Mouse (Mus musculus) midbrain, embryonic 10.5 days (tissue): ENCODE data around the gene Olfr1307. TPM values are rescaled to one million over a fixed set of nuclear protein-coding genes. Genes with fewer than 3 reads are reported as not detected.

Experiments
- DNase-seq: peaks from one replicate; pipeline ENCODE4 v3.0.0-alpha.2; 2017; ENCODE audit warnings: low spot score
- H3K27ac ChIP-seq: fragments of 300-500 bp; sonication (generic); replicated peaks from 2 replicates; pipeline ENCODE4 v1.5.1; 2016; ENCODE audit warnings: mild to moderate bottlenecking
- H3K27me3 ChIP-seq: fragments of 300-500 bp; sonication (generic); 2 replicates; pipeline ENCODE4 v1.6.1; 2016; ENCODE audit warnings: low read depth, mild to moderate bottlenecking; ENCODE audit not compliant: poor library complexity, severe bottlenecking
- H3K36me3 ChIP-seq: fragments of 300-500 bp; sonication (generic); 2 replicates; pipeline ENCODE4 v1.6.1; 2016; ENCODE audit warnings: mild to moderate bottlenecking, moderate library complexity
- H3K4me1 ChIP-seq: fragments of 300-500 bp; sonication (generic); 2 replicates; pipeline ENCODE4 v1.6.1; 2016
- H3K4me3 ChIP-seq: fragments of 300-500 bp; sonication (generic); 2 replicates; pipeline ENCODE4 v1.5.1; 2016; ENCODE audit warnings: mild to moderate bottlenecking, moderate library complexity
- H3K9me3 ChIP-seq: fragments of 300-500 bp; sonication (generic); replicated peaks from 2 replicates; pipeline ENCODE4 v1.6.1; 2016; ENCODE audit warnings: mild to moderate bottlenecking
- WGBS: fragments of 180-500 bp; shearing (Covaris S2); methylation state at CpG from one replicate; pipeline ENCODE4 v1.1.7; 2016; 5-methylcytosine and 5-hydroxymethylcytosine counted together
- polyA plus RNA-seq: library from polyadenylated mRNA; unstranded; fragments of >200 nt; fragmentation: Nextera tagmentation; extraction: Ambion mirVana; gene quantifications from 2 replicates; pipeline ENCODE4 v1.2.1, GENCODE M21; 2016

Gene Olfr1307
- not detected in 2 replicates for polyA plus RNA-seq

DNA sequence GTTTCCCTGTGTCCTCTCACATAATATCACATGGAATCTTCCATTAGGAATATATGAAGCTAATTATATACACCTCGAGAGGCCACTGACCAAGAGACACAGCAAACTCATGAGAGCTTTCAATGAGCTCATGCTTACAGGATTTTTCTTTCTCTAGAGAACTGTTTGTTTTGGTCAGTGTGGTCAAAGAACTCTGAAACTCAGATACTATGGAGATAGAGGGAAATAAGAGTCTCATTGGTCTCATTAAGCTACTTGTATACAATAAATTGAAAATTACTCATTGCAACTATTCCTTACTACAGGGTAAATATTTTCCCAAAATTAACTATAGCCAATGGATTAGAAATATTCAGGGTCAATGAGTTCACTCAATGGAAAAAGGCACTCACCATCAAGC lies at the start of gene Olfr1307:
Gene Olfr1307 (minus strand): TSS at position 101 of the 400 bp plus-strand sequence.
- Histone ChIP-seq H3K4me1 (no peaks in the 10 kb centered on the region), H3K36me3 (no peaks in the 10 kb centered on the region), H3K27ac (no peak within 1 kb of the TSS), H3K9me3 (no peaks in the 10 kb centered on the region), H3K27me3 (no peaks in the 10 kb centered on the region), H3K4me3 (no peak within 1 kb of the TSS)
- WGBS = 79% methylated on average over 1 of the region's 1 CpGs
- no peak for DNase-seq

DNA sequence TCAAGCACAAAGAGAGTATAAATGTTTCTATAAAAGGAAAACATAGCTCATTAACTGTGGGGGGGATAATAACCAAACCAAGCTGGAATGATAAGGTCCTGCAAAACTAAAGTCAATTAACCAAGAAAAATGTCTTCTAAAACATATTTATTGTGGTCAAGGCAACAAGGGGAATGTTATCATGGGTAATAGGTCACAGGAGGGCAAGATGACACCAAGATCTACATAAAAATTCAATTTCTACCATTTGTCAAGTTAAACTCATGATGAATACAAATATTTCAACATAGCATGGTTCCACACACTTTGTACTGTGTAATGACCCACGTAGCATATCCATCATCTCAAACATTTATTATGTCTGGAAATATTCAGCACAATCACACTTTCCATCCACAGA lies 40.9 kb upstream of the Olfr1307 start, which contains the start of gene Olfr1309:
Gene Olfr1309 (minus strand): TSS at position 101 of the 400 bp plus-strand sequence.
- Histone ChIP-seq H3K4me1 (no peaks in the 10 kb centered on the region), H3K27ac (no peak within 1 kb of the TSS), H3K4me3 (no peak within 1 kb of the TSS), H3K27me3 (no peaks in the 10 kb centered on the region), H3K9me3 (no peaks in the 10 kb centered on the region), H3K36me3 (no peaks in the 10 kb centered on the region)
- WGBS = 90% methylated on average over 1 of the region's 1 CpGs
- no peak for DNase-seq

DNA sequence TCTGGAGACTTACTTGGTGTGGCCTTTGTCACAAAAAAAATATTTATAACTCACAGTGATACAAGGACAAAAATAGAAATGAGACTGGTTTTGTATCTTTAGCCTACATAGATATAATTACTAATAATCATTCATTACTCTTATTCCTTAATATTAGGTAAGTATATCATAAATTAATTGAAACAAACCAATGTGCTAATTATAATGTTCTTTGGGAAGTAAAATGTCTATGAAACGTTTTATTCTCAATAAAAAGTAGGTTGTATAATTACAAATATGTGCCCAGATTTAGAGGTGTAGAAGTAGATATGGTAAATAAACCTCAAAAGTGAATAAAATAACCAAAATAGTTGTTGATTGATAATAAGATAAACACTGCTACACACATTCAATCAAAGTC lies 15.6 kb upstream of the Olfr1307 start, which contains the start of gene Olfr1308:
Gene Olfr1308 (minus strand): TSS at position 101 of the 400 bp plus-strand sequence.
- DNase-seq = no peak
- no peaks in the 10 kb centered on the region for H3K36me3 ChIP-seq
- 65% methylated on average over 1 of the region's 1 CpGs for WGBS
- H3K27ac ChIP-seq = no peak within 1 kb of the TSS
- H3K4me3 ChIP-seq = no peak within 1 kb of the TSS
- no peaks in the 10 kb centered on the region for H3K27me3 ChIP-seq
- no peaks in the 10 kb centered on the region for H3K9me3 ChIP-seq
- H3K4me1 ChIP-seq = no peaks in the 10 kb centered on the region

DNA sequence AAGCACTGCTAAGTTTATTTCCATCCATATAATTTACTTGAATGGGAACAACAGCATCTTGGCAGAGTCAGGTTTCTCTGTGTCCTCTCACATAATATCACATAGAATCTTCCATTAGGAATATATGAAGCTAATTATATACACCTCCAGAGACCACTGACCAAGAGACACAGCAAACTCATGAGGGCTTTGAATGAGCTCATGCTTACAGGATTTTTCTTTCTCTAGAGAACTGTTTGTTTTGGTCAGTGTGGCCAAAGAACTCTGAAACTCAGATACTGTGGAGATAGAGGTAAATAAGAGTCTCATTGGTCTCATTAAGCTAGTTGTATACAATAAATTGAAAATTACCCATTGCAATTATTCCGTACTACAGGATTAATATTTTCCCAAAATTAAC lies 33.1 kb downstream of the Olfr1307 start, which contains the start of gene Olfr1306:
Gene Olfr1306 (minus strand): TSS at position 101 of the 400 bp plus-strand sequence.
- no peak for DNase-seq
- Histone ChIP-seq H3K9me3 (peaks cover 5% of the 10 kb centered on the region; the same call in 1 of the 2 replicates), H3K27ac (no peak within 1 kb of the TSS), H3K4me3 (no peak within 1 kb of the TSS), H3K36me3 (no peaks in the 10 kb centered on the region), H3K4me1 (no peaks in the 10 kb centered on the region), H3K27me3 (no peaks in the 10 kb centered on the region)
- WGBS = 81% methylated on average over 1 of the region's 1 CpGs

Other genes with a start within 250 kb of the Olfr1307 start
- gene Olfr1301, start 198.4 kb downstream of the Olfr1307 start, polyA plus RNA-seq = not detected in 2 replicates
- gene Olfr1302, start 172.0 kb downstream of the Olfr1307 start, polyA plus RNA-seq = not detected in 2 replicates
- not detected in 2 replicates for gene Olfr1303, start 129.1 kb downstream of the Olfr1307 start, polyA plus RNA-seq
- gene Olfr1305, start 72.3 kb downstream of the Olfr1307 start, polyA plus RNA-seq = not detected in 2 replicates
- not detected in 2 replicates for gene Olfr1306, start 33.2 kb downstream of the Olfr1307 start, polyA plus RNA-seq
- not detected in 2 replicates for gene Olfr1308, start 15.5 kb upstream of the Olfr1307 start, polyA plus RNA-seq
- not detected in 2 replicates for gene Olfr1309, start 40.8 kb upstream of the Olfr1307 start, polyA plus RNA-seq
- gene Olfr1310, start 63.3 kb upstream of the Olfr1307 start, polyA plus RNA-seq = not detected in 2 replicates
- gene Olfr1311, start 75.0 kb upstream of the Olfr1307 start, polyA plus RNA-seq = not detected in 2 replicates
- gene Olfr1312, start 100.8 kb upstream of the Olfr1307 start, polyA plus RNA-seq = not detected in 2 replicates
- not detected in 2 replicates for gene Olfr1313, start 128.4 kb upstream of the Olfr1307 start, polyA plus RNA-seq
- not detected in 2 replicates for gene Olfr1314, start 147.3 kb upstream of the Olfr1307 start, polyA plus RNA-seq
- not detected in 2 replicates for gene Olfr1315-ps1, start 166.0 kb upstream of the Olfr1307 start, polyA plus RNA-seq
- not detected in 2 replicates for gene Olfr1316, start 185.5 kb upstream of the Olfr1307 start, polyA plus RNA-seq
- not detected in 2 replicates for gene Olfr1317, start 190.9 kb upstream of the Olfr1307 start, polyA plus RNA-seq
- not detected in 2 replicates for gene Olfr1318, start 204.8 kb upstream of the Olfr1307 start, polyA plus RNA-seq